Mouse (Mus musculus): ENCODE data around the gene Polr2b.

Gene Polr2b

DNA sequence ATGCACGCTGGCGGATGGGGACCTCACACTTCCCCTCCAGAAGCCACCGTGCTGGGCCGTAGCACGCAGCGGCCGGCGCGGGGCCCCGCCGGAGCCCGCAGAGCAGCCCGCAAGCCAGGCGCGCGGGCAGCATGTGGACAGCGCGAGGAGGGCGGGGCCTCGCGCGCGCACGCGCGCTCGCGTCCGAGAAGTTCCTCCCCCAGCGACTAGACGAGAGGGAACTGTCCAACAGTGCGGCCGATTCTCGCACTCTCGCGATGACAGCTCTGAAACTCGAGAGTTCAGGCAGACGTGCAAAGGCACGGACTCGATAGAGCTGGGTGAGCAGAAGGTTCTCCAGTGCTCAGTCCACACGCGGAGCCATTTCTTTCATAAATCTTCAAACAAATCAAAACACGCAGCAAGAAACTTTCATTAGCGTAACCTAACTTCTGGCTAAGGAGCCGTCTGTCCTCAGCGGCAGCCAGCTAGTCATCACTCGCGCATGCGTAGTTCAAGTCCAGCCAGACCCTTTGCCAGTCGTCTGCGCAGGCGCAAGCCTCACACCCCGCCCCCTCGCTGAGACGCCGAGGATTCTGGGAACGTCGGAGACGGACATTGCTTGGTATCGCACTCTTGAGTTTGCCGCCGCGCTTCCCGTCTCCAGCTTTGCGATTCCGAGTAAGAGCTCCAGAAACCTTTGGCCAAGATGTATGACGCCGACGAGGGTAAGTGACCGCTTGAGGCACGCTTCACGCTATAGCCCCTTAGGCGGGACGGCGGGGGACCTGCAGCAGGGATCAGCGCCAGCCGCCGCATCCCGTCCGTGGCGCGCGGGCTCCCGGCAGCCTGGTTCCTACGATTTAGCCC lies at the start of gene Polr2b, which contains the start of gene Noa1:
Polr2b (plus strand) TSS at position 224 of the 849 bp plus-strand sequence.
Noa1 (minus strand) TSS at position 161 of the 849 bp plus-strand sequence.
- peak; percentile 99 for DNase-seq (ENCODE audit: low spot score)

GRCm38 (mm10) chr5:77261137-77261536 lies 48.8 kb upstream of the Polr2b start:
- no peak for DNase-seq (ENCODE audit: low spot score)

DNA sequence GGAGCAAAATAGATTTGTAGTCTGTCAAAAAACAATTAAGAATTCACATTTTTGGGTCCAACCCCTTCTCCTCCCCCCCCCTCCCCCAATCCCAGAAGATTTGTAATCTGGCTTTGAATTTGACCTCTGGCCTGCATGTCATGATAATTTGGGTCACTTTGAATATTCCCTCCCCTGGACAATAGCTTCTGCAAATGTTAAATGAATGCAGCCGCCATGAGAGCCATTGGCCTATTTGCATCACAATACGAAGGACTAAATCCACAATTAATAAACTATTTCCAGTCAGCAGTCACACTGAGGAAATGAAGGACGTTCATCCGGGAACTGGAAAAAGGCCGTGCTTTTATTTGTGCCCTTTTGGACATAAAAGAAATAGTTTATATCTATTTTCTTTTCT lies 47.8 kb upstream of the Polr2b start:
- peak; percentile 80 for DNase-seq (ENCODE audit: low spot score)

DNA sequence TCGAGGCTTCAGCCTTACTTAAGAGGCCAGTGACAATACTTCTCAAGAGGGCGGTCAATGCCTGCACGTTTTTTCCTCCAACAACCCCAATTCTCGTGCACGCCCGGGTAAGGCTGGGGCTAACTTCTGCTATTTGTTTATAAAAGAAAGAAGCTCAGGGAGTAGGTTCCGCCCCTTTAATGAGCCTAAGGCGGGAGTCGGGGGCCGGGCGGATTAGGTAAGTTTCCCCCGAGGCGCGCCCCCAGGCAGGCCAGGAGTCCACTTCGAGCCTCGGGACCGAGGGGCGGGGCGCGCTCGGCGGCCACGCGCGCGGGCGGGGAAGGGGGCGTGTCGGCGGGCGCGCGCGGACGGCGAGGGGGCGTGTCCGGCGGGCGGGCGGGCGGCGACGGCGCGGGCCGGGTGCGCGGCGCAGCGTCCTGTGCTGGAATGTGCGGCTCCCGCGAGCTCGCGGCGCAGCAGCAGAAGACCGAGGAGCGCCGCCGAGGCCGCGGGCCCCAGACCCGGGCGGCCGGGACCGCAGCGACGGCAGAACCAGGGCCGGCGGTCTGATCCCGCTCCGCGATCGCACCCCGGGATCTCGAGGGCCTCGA lies 44.8 kb upstream of the Polr2b start, which contains the start of gene Rest:
Rest (plus strand) TSS at position 411 of the 590 bp plus-strand sequence.
- peak; percentile 84 for DNase-seq (ENCODE audit: low spot score)

GRCm38 (mm10) chr5:77265671-77266065 lies 44.3 kb upstream of the Polr2b start:
- DNase-seq (ENCODE audit: low spot score), result peak; percentile 60

GRCm38 (mm10) chr5:77266066-77266885 lies 43.7 kb upstream of the Polr2b start:
- DNase-seq (ENCODE audit: low spot score), result peak; percentile 67

GRCm38 (mm10) chr5:77266886-77267401 lies 43.0 kb upstream of the Polr2b start:
- DNase-seq (ENCODE audit: low spot score), result peak; percentile 40

GRCm38 (mm10) chr5:77267441-77267840 lies 42.5 kb upstream of the Polr2b start:
- DNase-seq (ENCODE audit: low spot score), result no peak

DNA sequence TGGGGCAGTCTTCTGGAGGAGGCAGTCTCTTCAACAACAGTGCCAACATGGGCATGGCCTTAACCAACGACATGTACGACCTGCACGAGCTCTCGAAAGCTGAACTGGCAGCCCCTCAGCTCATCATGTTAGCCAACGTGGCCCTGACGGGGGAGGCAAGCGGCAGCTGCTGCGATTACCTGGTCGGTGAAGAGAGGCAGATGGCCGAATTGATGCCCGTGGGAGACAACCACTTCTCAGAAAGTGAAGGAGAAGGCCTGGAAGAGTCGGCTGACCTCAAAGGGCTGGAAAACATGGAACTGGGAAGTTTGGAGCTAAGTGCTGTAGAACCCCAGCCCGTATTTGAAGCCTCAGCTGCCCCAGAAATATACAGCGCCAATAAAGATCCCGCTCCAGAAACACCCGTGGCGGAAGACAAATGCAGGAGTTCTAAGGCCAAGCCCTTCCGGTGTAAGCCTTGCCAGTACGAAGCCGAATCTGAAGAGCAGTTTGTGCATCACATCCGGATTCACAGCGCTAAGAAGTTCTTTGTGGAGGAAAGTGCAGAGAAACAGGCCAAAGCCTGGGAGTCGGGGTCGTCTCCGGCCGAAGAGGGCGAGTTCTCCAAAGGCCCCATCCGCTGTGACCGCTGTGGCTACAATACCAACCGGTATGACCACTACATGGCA lies 41.9 kb upstream of the Polr2b start:
- no peak for DNase-seq (ENCODE audit: low spot score)

- no peak for DNase-seq (ENCODE audit: low spot score)
These were observed 40.5 kb upstream of the Polr2b start for GRCm38 (mm10) chr5:77269399-77269798.

DNA sequence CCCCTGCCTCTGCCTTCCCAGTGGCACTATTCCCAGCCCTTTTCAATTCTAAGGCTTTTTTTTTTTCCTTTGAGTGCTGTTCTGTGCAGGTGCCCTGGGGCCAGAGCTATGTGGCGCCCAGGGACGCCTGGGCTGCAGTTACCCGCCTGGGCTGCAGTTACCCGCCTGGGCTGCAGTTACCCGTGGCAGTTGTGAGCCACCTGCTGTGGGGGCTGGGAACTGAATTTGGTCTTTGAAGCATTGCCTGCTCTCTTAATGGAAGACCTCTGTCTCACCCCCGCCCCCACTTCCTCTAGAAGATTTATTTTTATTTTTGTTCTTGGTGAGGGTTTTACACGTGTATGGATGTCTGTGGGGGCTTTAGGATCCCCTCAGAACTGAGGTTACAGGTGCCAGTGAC lies 36.8 kb upstream of the Polr2b start:
- DNase-seq (ENCODE audit: low spot score), result no peak

GRCm38 (mm10) chr5:77275950-77276349 lies 34.0 kb upstream of the Polr2b start:
- peak; percentile 51 for DNase-seq (ENCODE audit: low spot score)

DNA sequence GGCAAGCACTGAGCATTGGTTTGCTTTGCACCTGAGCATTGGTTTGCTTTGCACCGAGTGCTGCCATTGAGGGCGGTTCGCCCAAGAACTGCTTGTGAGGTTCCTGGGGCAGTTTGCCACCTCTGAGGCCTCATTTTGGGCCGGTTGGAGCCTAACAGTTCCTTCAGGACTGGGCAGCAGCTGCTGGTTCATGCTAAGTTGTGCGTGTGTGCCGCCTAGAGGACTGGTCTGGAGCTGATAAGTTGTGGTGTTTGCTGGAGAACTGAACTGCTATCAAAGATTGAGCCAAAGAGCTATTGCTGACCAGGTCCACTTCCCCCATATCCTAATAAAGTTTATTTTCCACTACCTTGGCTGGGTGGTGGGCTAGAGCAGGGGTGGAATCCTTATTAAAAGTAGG lies 32.7 kb upstream of the Polr2b start:
- no peak for DNase-seq (ENCODE audit: low spot score)

GRCm38 (mm10) chr5:77281518-77282174 lies 28.3 kb upstream of the Polr2b start:
- DNase-seq (ENCODE audit: low spot score), result no peak

GRCm38 (mm10) chr5:77282242-77282641 lies 27.7 kb upstream of the Polr2b start:
- no peak for DNase-seq (ENCODE audit: low spot score)

- DNase-seq (ENCODE audit: low spot score), result no peak
These were observed 24.3 kb upstream of the Polr2b start for GRCm38 (mm10) chr5:77285685-77286084.

DNA sequence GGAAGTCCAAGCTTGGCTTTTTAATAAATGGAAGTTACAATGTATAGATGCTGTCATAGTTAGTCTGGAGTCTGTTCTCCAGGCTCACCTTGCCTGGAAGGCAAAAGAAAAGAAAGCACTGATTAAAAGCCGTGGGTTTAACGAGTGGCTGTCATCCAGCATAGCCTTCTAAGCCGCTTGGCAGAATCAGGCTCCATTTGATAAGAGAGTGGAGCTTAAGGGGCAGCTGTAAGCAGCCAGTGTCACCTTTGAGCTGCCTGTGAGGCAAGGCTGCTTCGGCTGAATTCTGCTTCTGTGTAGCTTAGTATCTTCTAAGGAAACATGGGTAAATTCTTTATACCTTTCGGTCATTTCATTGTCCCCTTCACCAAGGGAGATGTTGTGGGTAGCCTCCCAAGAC lies 23.0 kb upstream of the Polr2b start:
- DNase-seq (ENCODE audit: low spot score), result no peak

DNA sequence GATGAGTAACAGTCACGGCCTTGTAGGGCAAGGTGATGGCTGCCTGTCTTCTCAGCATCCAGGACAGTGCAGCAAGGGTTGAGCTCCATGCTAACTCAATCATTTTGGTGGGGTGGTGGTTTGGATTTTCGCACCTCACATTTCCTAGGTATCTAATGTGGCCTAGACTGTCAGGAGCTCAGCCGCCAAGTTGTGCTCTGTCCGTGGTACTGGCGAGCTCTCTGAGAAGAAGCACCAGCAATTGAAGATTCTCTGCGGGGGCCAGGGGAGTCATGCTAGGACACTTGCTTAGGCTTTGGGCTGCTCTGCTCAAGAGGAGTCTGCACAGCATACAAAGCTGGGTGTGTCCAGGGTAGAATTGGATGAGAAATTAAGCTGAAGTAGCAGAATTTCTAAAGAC lies 22.0 kb upstream of the Polr2b start:
- DNase-seq (ENCODE audit: low spot score), result no peak

GRCm38 (mm10) chr5:77289686-77290085 lies 20.3 kb upstream of the Polr2b start:
- DNase-seq (ENCODE audit: low spot score), result no peak

- DNase-seq (ENCODE audit: low spot score), result no peak
These were observed 19.3 kb upstream of the Polr2b start for GRCm38 (mm10) chr5:77290606-77291005.
